14 mouse cellular contexts compared by ENCODE assay signal in the genomic region with DNA sequence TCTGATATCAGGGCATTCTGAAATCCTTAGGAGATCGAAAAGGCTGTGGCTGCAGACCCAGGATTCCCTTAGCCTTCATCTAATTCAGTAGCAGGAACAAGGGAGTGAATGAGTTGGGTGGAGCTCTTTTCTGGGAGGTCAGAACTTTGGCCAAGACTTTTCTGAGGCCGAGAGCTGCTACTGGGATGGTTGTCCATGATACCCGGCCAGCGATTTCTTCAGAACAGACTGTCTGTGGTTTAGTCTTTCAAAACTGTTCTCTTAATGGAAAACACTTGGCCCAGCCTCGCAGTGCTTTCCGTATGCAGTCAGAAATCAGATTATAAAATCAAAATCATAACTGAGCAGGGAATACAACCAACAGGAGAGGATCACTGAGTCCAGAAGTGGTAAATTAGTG. TPM values are rescaled to one million over a fixed set of nuclear protein-coding genes. Genes with fewer than 3 reads are reported as not detected.
A peak's percentile ranks its signal among the peaks of the same experiment; 100 is the strongest.
DNase-seq lines count a peak whose midpoint lies in the region.
"Had no signal": no experiment of that assay in that cellular context is flagged by ENCODE, and none has a peak within 500 bp of the region (broad histone marks: within the 10 kb centered on the region; RNA-seq: fewer than 3 reads in every experiment).

No protein-coding gene starts in this region.

- DNase-seq in cerebellum, adult 9-11 months = peak; percentile 17
- no peak for DNase-seq in cerebellum, postnatal 25 days
- DNase-seq in ovary, adult 18-20 months (ENCODE audit: low spot score) = peak; percentile 23
- no peak for DNase-seq in ovary, postnatal 36 days (ENCODE audit: low spot score)
- peak; percentile 59 for DNase-seq in gastrocnemius, postnatal 25 days
- peak; percentile 65 for DNase-seq in skeletal muscle tissue, adult 2 months (ENCODE audit: low read depth, low spot score)
- no peak for DNase-seq in testis, postnatal 14 days (ENCODE audit: low spot score)
- no peak for DNase-seq in cerebellum, postnatal 4 days (ENCODE audit: low spot score in 2 of 2)
- DNase-seq: B cell, adult 2 months; kidney, adult 8-10 months; lung, embryonic 14.5 days; right cerebral cortex, postnatal 14 days; thymus, adult 2 months had no signal

RNA-seq across cellular contexts. Expression of a gene that starts 21.2 kb away (rescaled TPM):
- total RNA-seq in gastrocnemius, postnatal 25 days (2021) = 10 to 100 TPM in 1 of 2 experiments, 1 to 10 TPM in 1; 4.6 to 10.8 TPM
- total RNA-seq: neutrophil, adult 5-6 weeks had no signal

Comparison
In these comparisons a context has a peak if more than half of its experiments do, and no peak if none do; other contexts are left out.
1. DNase-seq: peak in cerebellum, adult 9-11 months (single experiment), ovary, adult 18-20 months (single experiment), gastrocnemius, postnatal 25 days (single experiment) and skeletal muscle tissue, adult 2 months (single experiment); none in cerebellum, postnatal 25 days (0 of 2), ovary, postnatal 36 days (single experiment), testis, postnatal 14 days (single experiment) and cerebellum, postnatal 4 days (0 of 2).